Mouse (Mus musculus): ENCODE measurements at regions not wholly inside any gene's neighbourhood (a gene's known extent, or its start where the extent isn't known, plus 50 kb on each side); places are given as distances from the start of the nearest gene placed in this dataset.
A peak's percentile ranks its signal among the peaks of the same experiment; 100 is the strongest.

DNA sequence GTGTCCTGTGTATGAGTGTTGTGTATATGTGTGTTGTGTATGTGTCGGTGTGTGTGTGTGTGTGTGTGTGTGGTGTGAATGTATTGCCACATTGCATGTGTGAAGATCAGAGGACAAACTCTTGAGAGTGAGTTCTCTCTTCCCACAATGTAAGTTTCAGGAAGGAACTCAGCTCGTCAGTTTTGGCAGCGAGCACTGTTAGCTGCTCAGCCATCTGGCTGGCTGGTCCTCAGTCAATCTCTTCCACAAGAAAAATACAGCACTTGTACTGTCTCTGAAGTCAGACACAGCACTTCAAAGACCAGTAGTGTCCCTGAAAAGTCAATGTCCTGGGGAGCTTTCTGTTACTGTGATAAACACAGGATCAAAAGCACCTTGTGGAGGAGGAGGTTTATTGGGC lies 226.6 kb downstream of the Fam43a start:
- Histone ChIP-seq H3K27ac (ENCODE audit: insufficient read depth, low read depth, low read length) (no peak overlapping the region), H3K4me1 (ENCODE audit: control insufficient read depth, insufficient read depth, low read length) (no peaks in the 10 kb centered on the region; the same call in 1 of the 2 replicates), H3K4me3 (ENCODE audit: insufficient read depth, low read length) (no peak overlapping the region)

DNA sequence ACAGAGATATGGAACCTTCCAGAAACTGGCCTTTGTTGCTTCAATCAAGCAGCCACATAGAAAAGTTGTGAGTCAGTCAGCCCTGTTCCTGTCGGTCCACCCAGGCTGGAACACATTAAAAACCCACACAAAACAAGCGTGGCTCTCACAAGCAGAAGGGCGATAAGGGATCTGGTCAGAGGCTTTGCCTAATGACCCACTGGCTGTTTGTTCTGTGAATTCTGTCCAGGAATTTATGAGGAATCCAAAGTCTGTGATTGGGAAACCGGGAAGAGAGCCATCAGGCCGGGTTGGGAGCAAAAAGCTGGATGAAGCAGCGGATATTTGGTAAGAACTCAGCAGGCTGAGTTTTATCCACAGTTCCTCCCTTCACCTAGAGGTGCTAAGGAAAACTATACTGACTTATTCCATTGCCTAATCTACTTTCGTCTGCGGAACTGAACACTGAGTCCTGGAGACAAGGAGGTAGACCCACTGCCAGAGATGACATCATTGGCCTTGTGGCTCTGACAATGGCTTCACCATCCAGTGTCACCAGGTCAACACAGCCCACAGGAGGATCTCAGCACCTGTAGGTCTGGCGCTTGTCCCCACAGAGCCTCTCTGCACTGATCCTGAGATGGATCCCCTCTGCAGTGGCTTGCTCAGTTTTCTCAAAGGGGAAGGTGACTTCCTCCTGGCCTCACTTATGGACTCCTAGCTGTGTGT lies 228.5 kb downstream of the Fam43a start:
- Histone ChIP-seq H3K4me3 (ENCODE audit: insufficient read depth, low read length) (no peak overlapping the region), H3K4me1 (ENCODE audit: control insufficient read depth, insufficient read depth, low read length) (no peaks in the 10 kb centered on the region), H3K27ac (ENCODE audit: insufficient read depth, low read depth, low read length) (no peak overlapping the region)
- TF ChIP-seq CTCF (IDR thresholded peaks at IDR 0.05; ENCODE audit: low read depth, low read length) (no peak), POLR2A (IDR thresholded peaks at IDR 0.05; ENCODE audit: borderline replicate concordance, low read depth, low read length) (no peak)

More for the DNA sequence above, 226.6 kb downstream of the Fam43a start:
- TF ChIP-seq CTCF (IDR thresholded peaks at IDR 0.05; ENCODE audit: low read depth, low read length): no peak
- TF ChIP-seq POLR2A (IDR thresholded peaks at IDR 0.05; ENCODE audit: borderline replicate concordance, low read depth, low read length): no peak

DNA sequence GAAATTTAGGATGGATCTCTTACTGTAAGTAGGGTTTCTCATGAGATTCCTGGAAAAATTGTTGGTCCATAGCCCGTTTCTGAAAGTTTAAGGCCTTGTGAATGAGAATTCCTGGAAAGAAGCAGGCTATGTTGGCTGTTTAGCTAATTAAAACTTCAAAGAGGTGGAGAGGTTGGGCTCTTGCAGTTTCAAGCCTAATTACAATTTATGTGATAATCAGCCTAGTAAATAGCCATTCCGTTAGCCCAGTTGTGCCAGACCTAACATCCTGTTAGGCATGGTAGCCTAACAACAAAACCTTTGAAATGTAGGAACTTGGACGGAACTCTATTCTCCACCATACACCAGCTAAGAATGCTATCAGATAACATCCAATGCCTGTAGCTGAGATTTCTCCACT lies 235.0 kb downstream of the Fam43a start:
- Histone ChIP-seq H3K4me1 (ENCODE audit: control insufficient read depth, insufficient read depth, low read length) (peaks cover 2% of the 10 kb centered on the region; the same call in 1 of the 2 replicates), H3K4me3 (ENCODE audit: insufficient read depth, low read length) (no peak overlapping the region), H3K27ac (ENCODE audit: insufficient read depth, low read depth, low read length) (no peak overlapping the region)
- TF ChIP-seq POLR2A (IDR thresholded peaks at IDR 0.05; ENCODE audit: borderline replicate concordance, low read depth, low read length) (no peak), CTCF (IDR thresholded peaks at IDR 0.05; ENCODE audit: low read depth, low read length) (no peak)

DNA sequence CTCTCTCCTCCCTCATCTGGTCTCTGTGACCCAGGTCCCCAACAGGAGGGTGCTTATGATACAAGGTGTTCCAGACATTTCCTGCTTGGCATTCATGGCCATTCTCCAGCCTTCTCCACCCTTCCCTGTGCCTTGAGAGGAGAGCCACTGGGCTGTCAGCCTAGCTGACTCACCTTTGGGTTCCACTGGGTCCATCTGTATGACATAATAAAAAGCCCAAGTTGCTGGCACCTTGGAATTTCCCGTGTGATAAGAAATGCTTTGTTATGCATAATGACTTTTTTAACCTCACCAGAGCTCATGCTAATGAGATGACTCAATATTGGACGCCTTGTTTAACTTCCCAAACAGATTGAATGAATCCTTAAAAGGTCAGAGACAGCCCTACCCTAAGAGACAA lies 236.2 kb downstream of the Fam43a start:
- Histone ChIP-seq H3K4me3 (ENCODE audit: insufficient read depth, low read length) (no peak overlapping the region), H3K4me1 (ENCODE audit: control insufficient read depth, insufficient read depth, low read length) (peaks cover 2% of the 10 kb centered on the region; the same call in 1 of the 2 replicates), H3K27ac (ENCODE audit: insufficient read depth, low read depth, low read length) (no peak overlapping the region)
- TF ChIP-seq CTCF (IDR thresholded peaks at IDR 0.05; ENCODE audit: low read depth, low read length) (no peak), POLR2A (IDR thresholded peaks at IDR 0.05; ENCODE audit: borderline replicate concordance, low read depth, low read length) (no peak)

DNA sequence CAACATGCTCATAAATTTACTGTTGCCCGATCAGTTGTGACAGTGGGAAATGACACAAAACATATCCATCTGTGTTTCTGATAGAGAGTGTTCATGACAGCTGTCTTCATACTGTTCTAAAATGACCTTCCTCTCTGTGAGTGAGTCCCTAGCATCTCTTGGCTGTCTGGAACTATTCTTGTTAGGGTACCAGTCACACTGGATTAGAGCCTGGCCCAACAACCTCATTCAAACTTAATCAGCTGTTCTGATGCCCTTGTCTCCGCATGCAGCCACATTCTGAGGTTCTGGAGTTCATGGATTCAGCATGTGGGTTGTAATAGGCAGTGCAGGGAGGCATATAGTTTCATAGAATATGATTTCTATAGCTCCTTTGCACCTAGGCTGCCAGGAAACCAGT lies 238.4 kb downstream of the Xxylt1 start:
- Histone ChIP-seq H3K4me3 (ENCODE audit: insufficient read depth, low read length) (no peak overlapping the region), H3K4me1 (ENCODE audit: control insufficient read depth, insufficient read depth, low read length) (no peaks in the 10 kb centered on the region), H3K27ac (ENCODE audit: insufficient read depth, low read depth, low read length) (no peak overlapping the region)
- TF ChIP-seq CTCF (IDR thresholded peaks at IDR 0.05; ENCODE audit: low read depth, low read length): no peak
- TF ChIP-seq POLR2A (IDR thresholded peaks at IDR 0.05; ENCODE audit: borderline replicate concordance, low read depth, low read length): no peak

DNA sequence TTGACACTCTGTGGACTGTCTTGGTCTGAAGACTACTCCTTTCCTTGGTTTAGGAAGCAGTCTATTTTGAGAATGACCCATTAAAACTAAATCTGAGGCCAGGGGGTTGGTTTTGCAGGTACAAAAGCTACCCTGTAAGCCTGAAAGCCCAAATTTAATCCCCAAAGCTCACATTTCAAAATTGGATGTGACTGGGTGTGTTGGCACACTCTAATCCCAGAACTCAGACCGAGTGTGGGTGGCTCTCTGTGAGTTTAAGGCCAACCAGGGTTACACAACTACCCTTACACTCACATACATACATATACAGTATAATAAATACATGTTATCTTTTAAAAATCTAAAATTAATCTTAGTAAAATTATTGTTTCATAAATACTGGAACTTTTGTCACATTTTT lies 228.6 kb downstream of the Xxylt1 start:
- no peak overlapping the region for H3K27ac ChIP-seq (ENCODE audit: insufficient read depth, low read depth, low read length)
- no peak overlapping the region for H3K4me3 ChIP-seq (ENCODE audit: insufficient read depth, low read length)
- H3K4me1 ChIP-seq (ENCODE audit: control insufficient read depth, insufficient read depth, low read length): peaks cover 3% of the 10 kb centered on the region; the same call in 1 of the 2 replicates
- no peak for TF ChIP-seq POLR2A (IDR thresholded peaks at IDR 0.05; ENCODE audit: borderline replicate concordance, low read depth, low read length)

DNA sequence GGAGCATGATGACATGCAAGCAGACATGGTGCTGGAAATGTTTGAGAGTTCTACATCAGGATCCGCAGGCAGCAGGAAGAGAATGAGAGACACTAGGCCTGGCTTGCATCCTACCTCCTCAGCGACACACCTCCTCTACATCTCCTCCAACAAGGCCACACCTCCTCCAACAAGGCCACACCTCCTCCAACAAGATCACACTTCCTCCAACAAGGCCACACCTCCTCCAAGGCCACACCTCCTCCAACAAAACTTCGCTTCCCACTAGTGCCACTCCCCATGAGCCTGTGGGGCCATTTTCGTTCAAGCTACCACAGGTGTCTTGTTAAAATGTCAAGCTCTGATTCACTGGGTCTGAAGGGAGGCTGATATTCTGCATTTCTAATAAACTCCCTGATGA lies 226.5 kb downstream of the Xxylt1 start:
- H3K27ac ChIP-seq (ENCODE audit: insufficient read depth, low read depth, low read length): no peak overlapping the region
- H3K4me1 ChIP-seq (ENCODE audit: control insufficient read depth, insufficient read depth, low read length): peaks cover 3% of the 10 kb centered on the region; the same call in 1 of the 2 replicates
- no peak overlapping the region for H3K4me3 ChIP-seq (ENCODE audit: insufficient read depth, low read length)
- TF ChIP-seq CTCF (IDR thresholded peaks at IDR 0.05; ENCODE audit: low read depth, low read length) (no peak), POLR2A (IDR thresholded peaks at IDR 0.05; ENCODE audit: borderline replicate concordance, low read depth, low read length) (no peak)

DNA sequence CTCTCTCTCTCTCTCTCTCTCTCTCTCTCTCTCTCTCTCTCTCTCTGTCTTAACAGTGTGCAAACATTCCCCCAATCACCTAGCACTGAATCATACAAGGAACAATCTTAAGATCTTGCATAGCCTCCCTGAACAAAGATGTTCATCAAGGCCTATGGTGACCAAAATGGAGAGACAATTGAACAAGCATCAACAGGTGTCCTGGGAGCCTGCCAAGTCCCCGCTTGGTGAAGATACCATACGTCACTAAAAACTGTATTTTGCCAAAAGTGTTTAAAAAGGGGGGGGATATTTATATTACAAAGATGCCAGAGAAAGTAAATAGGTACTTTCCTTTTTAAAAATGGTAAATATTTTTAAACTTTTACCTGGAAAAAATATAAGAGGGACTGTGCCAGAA lies 223.6 kb downstream of the Xxylt1 start:
- TF ChIP-seq CTCF (IDR thresholded peaks at IDR 0.05; ENCODE audit: low read depth, low read length): no peak
- no peak for TF ChIP-seq POLR2A (IDR thresholded peaks at IDR 0.05; ENCODE audit: borderline replicate concordance, low read depth, low read length)
- H3K4me3 ChIP-seq (ENCODE audit: insufficient read depth, low read length): no peak overlapping the region
- H3K27ac ChIP-seq (ENCODE audit: insufficient read depth, low read depth, low read length): no peak overlapping the region
- H3K4me1 ChIP-seq (ENCODE audit: control insufficient read depth, insufficient read depth, low read length): peaks cover 3% of the 10 kb centered on the region; the same call in 1 of the 2 replicates

DNA sequence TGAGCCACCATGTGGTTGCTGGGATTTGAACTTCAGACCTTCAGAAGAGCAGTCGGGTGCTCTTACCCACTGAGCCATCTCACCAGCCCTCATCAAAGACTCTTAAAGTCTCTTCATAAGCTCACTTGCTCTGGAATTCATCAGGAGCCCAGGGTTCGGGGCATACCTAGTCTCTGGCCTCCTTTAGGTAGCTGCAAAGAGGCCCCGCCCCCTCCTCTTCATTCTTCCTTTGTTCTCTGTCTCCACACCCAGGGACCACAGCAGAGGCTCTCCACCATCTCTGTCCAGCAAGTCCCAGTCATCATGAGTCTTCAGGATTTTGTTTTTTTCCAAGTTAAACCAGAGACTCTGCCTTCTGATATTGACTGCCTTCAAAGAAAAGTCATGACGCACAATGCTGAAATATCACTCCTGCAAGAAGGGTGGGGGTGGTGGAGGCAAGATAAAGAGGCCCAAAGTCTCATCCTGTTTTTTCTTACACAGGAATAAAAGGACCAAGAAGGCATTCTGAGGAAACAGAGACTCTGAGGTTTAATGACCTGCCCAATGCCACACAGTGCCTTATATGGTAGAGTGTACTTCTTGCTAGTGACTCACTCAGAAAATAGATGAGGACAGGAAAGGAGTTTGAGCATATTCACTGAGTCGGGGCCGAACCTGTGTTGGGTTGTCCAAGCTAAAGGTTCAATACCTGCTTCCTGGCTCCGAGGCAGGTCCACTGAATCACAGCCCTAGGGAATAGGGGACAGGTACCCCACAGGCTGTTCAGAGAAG lies 211.9 kb downstream of the Xxylt1 start:
- TF ChIP-seq CTCF (IDR thresholded peaks at IDR 0.05; ENCODE audit: low read depth, low read length) (no peak), POLR2A (IDR thresholded peaks at IDR 0.05; ENCODE audit: borderline replicate concordance, low read depth, low read length) (no peak)
- no peak overlapping the region for H3K27ac ChIP-seq (ENCODE audit: insufficient read depth, low read depth, low read length)
- H3K4me3 ChIP-seq (ENCODE audit: insufficient read depth, low read length): no peak overlapping the region

DNA sequence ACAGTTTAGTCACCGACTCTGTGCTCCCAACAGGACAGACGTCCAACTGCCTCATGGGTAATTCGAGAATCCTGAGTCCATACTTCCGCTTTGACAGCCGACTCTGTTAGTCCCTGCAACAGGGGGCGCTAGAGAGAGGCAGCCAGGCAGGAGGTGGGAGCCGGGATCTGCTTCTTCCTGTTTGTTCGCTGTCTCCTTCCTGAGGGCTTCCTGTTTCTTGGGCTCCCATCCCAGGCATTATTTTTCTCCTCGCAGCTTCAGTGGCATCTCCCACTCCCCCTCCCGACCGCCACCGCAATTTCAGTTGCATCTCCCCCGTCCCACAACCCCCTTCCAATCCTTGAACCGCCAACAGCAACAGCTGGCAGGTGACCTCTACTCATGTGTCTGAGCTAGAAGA lies 211.1 kb downstream of the Xxylt1 start:
- Histone ChIP-seq H3K4me3 (ENCODE audit: insufficient read depth, low read length) (no peak overlapping the region), H3K27ac (ENCODE audit: insufficient read depth, low read depth, low read length) (no peak overlapping the region)
- no peak for TF ChIP-seq POLR2A (IDR thresholded peaks at IDR 0.05; ENCODE audit: borderline replicate concordance, low read depth, low read length)
- TF ChIP-seq CTCF (IDR thresholded peaks at IDR 0.05; ENCODE audit: low read depth, low read length): peak; percentile 47

More for the DNA sequence above, 211.9 kb downstream of the Xxylt1 start:
- H3K4me1 ChIP-seq (ENCODE audit: control insufficient read depth, insufficient read depth, low read length): peaks cover 7% of the 10 kb centered on the region

More for the DNA sequence above, 211.1 kb downstream of the Xxylt1 start:
- H3K4me1 ChIP-seq (ENCODE audit: control insufficient read depth, insufficient read depth, low read length): peaks cover 7% of the 10 kb centered on the region

All from bone marrow macrophage, adult 2 months (primary cell).